Mouse (Mus musculus) cerebellum, adult 18-20 months (tissue): ENCODE results near the gene Atp5d.

ENCODE experiments used
- DNase-seq, 2 experiments: peaks; one replicate each; pipeline ENCODE4 v3.0.0; 2021

Atp5d gene

GRCm38 (mm10) chr10:80141786-80142529 is 3.5 kb downstream of the Atp5d start:
- DNase-seq, result peak; percentile 94 to 99

- DNase-seq, result peak in 1 of 2 experiments; percentile 61
Observed at GRCm38 (mm10) chr10:80142530-80142925, 4.1 kb downstream of the Atp5d start.

GRCm38 (mm10) chr10:80143664-80144063 is 5.2 kb downstream of the Atp5d start:
- DNase-seq, result no peak

GRCm38 (mm10) chr10:80144159-80144558 is 5.7 kb downstream of the Atp5d start:
- DNase-seq, result no peak

- peak; percentile 81 to 87 for DNase-seq
Observed at GRCm38 (mm10) chr10:80144864-80145838, 6.7 kb downstream of the Atp5d start.

GRCm38 (mm10) chr10:80145896-80146295 is 7.5 kb downstream of the Atp5d start:
- DNase-seq, result peak; percentile 57 to 58

GRCm38 (mm10) chr10:80146568-80147011 is 8.2 kb downstream of the Atp5d start:
- DNase-seq, result peak in 1 of 2 experiments; percentile 42

GRCm38 (mm10) chr10:80147146-80147718 is 8.8 kb downstream of the Atp5d start:
- DNase-seq, result peak in 1 of 2 experiments; percentile 40

- peak; percentile 64 to 74 for DNase-seq
Observed at GRCm38 (mm10) chr10:80147719-80148601, 9.5 kb downstream of the Atp5d start, which contains the start of gene Midn. Gene Midn, plus strand, starts transcription at chr10:80148272.

- DNase-seq, result peak; percentile 94 to 98
Observed at GRCm38 (mm10) chr10:80148610-80149290, 10.3 kb downstream of the Atp5d start.

- peak; percentile 95 to 98 for DNase-seq
Observed at GRCm38 (mm10) chr10:80149291-80150225, 11.1 kb downstream of the Atp5d start.

GRCm38 (mm10) chr10:80150226-80151210 is 12.1 kb downstream of the Atp5d start:
- peak; percentile 63 to 75 for DNase-seq

- peak; percentile 64 for DNase-seq
Observed at GRCm38 (mm10) chr10:80151211-80152034, 13.0 kb downstream of the Atp5d start.

GRCm38 (mm10) chr10:80152071-80152872 is 13.8 kb downstream of the Atp5d start:
- DNase-seq, result peak in 1 of 2 experiments; percentile 43

GRCm38 (mm10) chr10:80152873-80153260 is 14.4 kb downstream of the Atp5d start:
- DNase-seq, result peak in 1 of 2 experiments; percentile 47

- DNase-seq, result no peak
Observed at GRCm38 (mm10) chr10:80153713-80154112, 15.3 kb downstream of the Atp5d start.

- no peak for DNase-seq
Observed at GRCm38 (mm10) chr10:80154384-80154783, 16.0 kb downstream of the Atp5d start.
